Mouse (Mus musculus) B cell, adult (primary cell): ENCODE results near the gene 0610010F05Rik. TPM values are rescaled to one million over a fixed set of nuclear protein-coding genes. Genes with fewer than 3 reads are reported as not detected.

ENCODE experiments used
- total RNA-seq: library from RNA; stranded (reverse); gene quantifications from 4 replicates; pipeline ENCODE4 v1.2.4, GENCODE M21; 2023; ENCODE audit not compliant: inconsistent age

Gene 0610010F05Rik
- 5.0 to 6.7 TPM (median 6.6 TPM) in 4 replicates for total RNA-seq

GRCm38 (mm10) chr11:23632945-23633878 lies at the start of gene 0610010F05Rik:
0610010F05Rik (minus strand) TSS chr11:23633639.

GRCm38 (mm10) chr11:23665798-23666501 lies 32.5 kb upstream of the 0610010F05Rik start, which contains the start of gene Pex13:
Pex13 (minus strand) TSS chr11:23665959.

DNA sequence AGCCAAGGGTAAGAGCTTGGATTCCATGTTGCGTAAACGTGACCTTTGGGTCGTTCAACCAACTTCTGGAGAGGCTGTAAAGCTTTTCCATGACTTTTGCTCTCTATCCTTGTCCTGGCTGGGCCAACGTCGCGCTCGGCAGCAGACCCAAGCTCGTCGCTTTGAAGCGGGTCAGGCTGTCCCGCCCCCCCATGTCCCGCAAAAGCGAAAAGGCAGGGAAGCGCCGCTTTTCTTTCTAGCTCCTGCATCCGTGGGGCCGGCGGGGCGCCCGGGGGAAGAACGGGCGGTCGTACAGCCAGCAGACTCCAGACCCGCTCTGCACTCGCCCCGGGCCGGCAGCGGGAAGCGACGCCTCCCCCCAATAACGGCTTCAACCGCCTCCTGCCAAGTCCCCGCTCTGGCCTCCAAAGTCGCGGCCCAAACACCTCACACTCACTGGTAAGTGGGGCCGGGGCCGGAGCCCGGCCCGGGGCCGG lies 31.9 kb upstream of the 0610010F05Rik start, which contains the start of gene Pus10:
Gene Pus10, plus strand, starts transcription at position 364 of the 476 bp plus-strand sequence.

GRCm38 (mm10) chr11:23520473-23521205 lies 112.8 kb downstream of the 0610010F05Rik start, which contains the start of gene 1700093K21Rik:
1700093K21Rik (minus strand) TSS chr11:23521155.

Other genes with a start within 250 kb of the 0610010F05Rik start
- 42.7 to 58.1 TPM (median 48.3 TPM) in 4 replicates for gene Ahsa2, start 135.6 kb downstream of the 0610010F05Rik start, total RNA-seq
- not detected in 4 replicates for gene 1700093K21Rik, start 112.5 kb downstream of the 0610010F05Rik start, total RNA-seq
- 25.6 to 34.9 TPM (median 29.2 TPM) in 4 replicates for gene Pus10, start 32.0 kb upstream of the 0610010F05Rik start, total RNA-seq
- gene Pex13, start 32.3 kb upstream of the 0610010F05Rik start, total RNA-seq, result 17.8 to 20.6 TPM (median 19.4 TPM) in 4 replicates
- 227 to 272 TPM (median 268 TPM) in 4 replicates for gene Rel, start 137.3 kb upstream of the 0610010F05Rik start, total RNA-seq